Mouse (Mus musculus) lung, postnatal 0 days (tissue): ENCODE results near the gene Gstp3.

ENCODE experiments used
- CTCF ChIP-seq: IDR thresholded peaks from 2 replicates; pipeline ENCODE4 v1.5.1; 2016; ENCODE audit warnings: antibody characterized with exemption, mild to moderate bottlenecking
- EP300 ChIP-seq: IDR thresholded peaks from 2 replicates; pipeline ENCODE4 v1.6.1; 2016; ENCODE audit warnings: antibody characterized with exemption, mild to moderate bottlenecking, control low read depth

- TF ChIP-seq EP300 (no peak), CTCF (no peak)
Measured at GRCm38 (mm10) chr19:4070756-4071155, 11.4 kb upstream of the Gstp3 start.
